Mouse (Mus musculus) neural tube, embryonic 15.5 days (tissue): Measurements from ENCODE around the gene Fhit. TPM values are rescaled to one million over a fixed set of nuclear protein-coding genes. Genes with fewer than 3 reads are reported as not detected.
"Not testable (repeated sequence)": the region's sequence is repeated elsewhere in the genome, so short reads cannot be mapped to it uniquely, and the experiment has no call there.

Experiments used
- ATAC-seq: fragments of 200-750 bp; cut with Nextera tagmentation; 2 replicates; pipeline ENCODE4 v1.8.0; 2017; ENCODE audit warnings: mild to moderate bottlenecking, moderate TSS enrichment, moderate library complexity; ENCODE audit not compliant: low FRiP score
- H3K27ac ChIP-seq: fragments of 300-500 bp; sonication (generic); replicated peaks from 2 replicates; pipeline ENCODE4 v1.5.1; 2015; ENCODE audit warnings: mild to moderate bottlenecking, inconsistent platforms
- H3K27me3 ChIP-seq: fragments of 300-500 bp; sonication (generic); replicated peaks from 2 replicates; pipeline ENCODE4 v1.6.1; 2015; ENCODE audit warnings: inconsistent platforms
- H3K36me3 ChIP-seq: fragments of 300-500 bp; sonication (generic); 2 replicates; pipeline ENCODE4 v1.6.1; 2015; ENCODE audit warnings: inconsistent platforms
- H3K4me1 ChIP-seq: fragments of 300-500 bp; sonication (generic); 2 replicates; pipeline ENCODE4 v1.6.1; 2015; ENCODE audit warnings: inconsistent platforms
- H3K4me2 ChIP-seq: fragments of 300-500 bp; sonication (generic); 2 replicates; pipeline ENCODE4 v1.6.1; 2015; ENCODE audit warnings: inconsistent platforms, mild to moderate bottlenecking, moderate library complexity
- H3K4me3 ChIP-seq: fragments of 300-500 bp; sonication (generic); replicated peaks from 2 replicates; pipeline ENCODE4 v1.5.1; 2015; ENCODE audit warnings: mild to moderate bottlenecking, inconsistent platforms
- H3K9ac ChIP-seq: fragments of 300-500 bp; sonication (generic); replicated peaks from 2 replicates; pipeline ENCODE4 v1.6.1; 2015; ENCODE audit warnings: mild to moderate bottlenecking, inconsistent platforms
- H3K9me3 ChIP-seq: fragments of 300-500 bp; sonication (generic); replicated peaks from 2 replicates; pipeline ENCODE4 v1.6.1; 2016; ENCODE audit warnings: inconsistent platforms
- WGBS: fragments of 180-500 bp; shearing (Covaris S2); methylation state at CpG from one replicate; pipeline ENCODE4 v1.1.7; 2015; ENCODE audit warnings: mixed read lengths; 5-methylcytosine and 5-hydroxymethylcytosine counted together
- polyA plus RNA-seq: library from polyadenylated mRNA; unstranded; fragments of >200 nt; fragmentation: Nextera tagmentation; extraction: Ambion mirVana; gene quantifications from 2 replicates; pipeline ENCODE4 v1.2.1, GENCODE M21; 2015

Gene Fhit
- polyA plus RNA-seq, 1 experiment from 2014 or later, result 7.5 TPM

GRCm38 (mm10) chr14:10003847-10004246 lies 1158.0 kb downstream of the Fhit start:
- Histone ChIP-seq H3K4me2 (no peak overlapping the region), H3K9ac (no peak overlapping the region), H3K9me3 (no peaks in the 10 kb centered on the region), H3K4me1 (no peaks in the 10 kb centered on the region), H3K4me3 (no peak overlapping the region), H3K27me3 (no peaks in the 10 kb centered on the region), H3K36me3 (no peaks in the 10 kb centered on the region), H3K27ac (no peak overlapping the region)
- ATAC-seq, result no peak
- 38% methylated on average over 2 of the region's 2 CpGs for WGBS

- WGBS, result 88% methylated on average over 1 of the region's 1 CpGs
- Histone ChIP-seq H3K27ac (no peak overlapping the region), H3K27me3 (no peaks in the 10 kb centered on the region), H3K4me2 (no peak overlapping the region), H3K4me1 (no peaks in the 10 kb centered on the region), H3K9ac (no peak overlapping the region), H3K4me3 (no peak overlapping the region), H3K36me3 (no peaks in the 10 kb centered on the region), H3K9me3 (no peaks in the 10 kb centered on the region)
- ATAC-seq, result no peak
Measured at GRCm38 (mm10) chr14:9990677-9991076, 1171.2 kb downstream of the Fhit start.

- Histone ChIP-seq H3K4me2 (no peak overlapping the region), H3K27ac (no peak overlapping the region), H3K4me1 (no peaks in the 10 kb centered on the region), H3K9me3 (no peaks in the 10 kb centered on the region), H3K4me3 (no peak overlapping the region), H3K27me3 (no peaks in the 10 kb centered on the region), H3K36me3 (no peaks in the 10 kb centered on the region), H3K9ac (no peak overlapping the region)
- no peak for ATAC-seq
- WGBS, result 47% methylated on average over 3 of the region's 3 CpGs
Measured at GRCm38 (mm10) chr14:9976934-9977510, 1184.8 kb downstream of the Fhit start.

- Histone ChIP-seq H3K27me3 (no peaks in the 10 kb centered on the region), H3K4me3 (no peak overlapping the region), H3K9ac (no peak overlapping the region), H3K9me3 (no peaks in the 10 kb centered on the region), H3K4me2 (no peak overlapping the region), H3K27ac (no peak overlapping the region), H3K4me1 (no peaks in the 10 kb centered on the region), H3K36me3 (no peaks in the 10 kb centered on the region)
- WGBS, result 42% methylated on average over 3 of the region's 3 CpGs
- no peak for ATAC-seq
Measured at GRCm38 (mm10) chr14:9974402-9974801, 1187.4 kb downstream of the Fhit start.

- Histone ChIP-seq H3K36me3 (no peaks in the 10 kb centered on the region), H3K9me3 (no peaks in the 10 kb centered on the region), H3K9ac (no peak overlapping the region), H3K27ac (no peak overlapping the region), H3K4me1 (no peaks in the 10 kb centered on the region), H3K4me3 (no peak overlapping the region), H3K27me3 (no peaks in the 10 kb centered on the region), H3K4me2 (no peak overlapping the region)
- no peak for ATAC-seq
- 82% methylated on average over 3 of the region's 3 CpGs for WGBS
Measured at GRCm38 (mm10) chr14:9963853-9964252, 1198.0 kb downstream of the Fhit start.

- ATAC-seq, result no peak
- Histone ChIP-seq H3K36me3 (no peaks in the 10 kb centered on the region), H3K4me1 (no peaks in the 10 kb centered on the region), H3K4me3 (no peak overlapping the region), H3K4me2 (no peak overlapping the region), H3K27ac (no peak overlapping the region), H3K27me3 (no peaks in the 10 kb centered on the region), H3K9ac (no peak overlapping the region), H3K9me3 (no peaks in the 10 kb centered on the region)
- WGBS, result 43% methylated on average over 2 of the region's 2 CpGs
Measured at GRCm38 (mm10) chr14:9960396-9960795, 1201.4 kb downstream of the Fhit start.

- H3K4me3 ChIP-seq, result no peak overlapping the region
- WGBS, result 91% methylated on average over 2 of the region's 2 CpGs
- H3K9ac ChIP-seq, result no peak overlapping the region
- no peaks in the 10 kb centered on the region for H3K36me3 ChIP-seq
- no peaks in the 10 kb centered on the region for H3K4me1 ChIP-seq
- no peak overlapping the region for H3K27ac ChIP-seq
- H3K9me3 ChIP-seq, result no peaks in the 10 kb centered on the region
- no peak overlapping the region for H3K4me2 ChIP-seq
- no peaks in the 10 kb centered on the region for H3K27me3 ChIP-seq
- ATAC-seq, result no peak
Measured at GRCm38 (mm10) chr14:9899494-9899893, 1262.3 kb downstream of the Fhit start.

GRCm38 (mm10) chr14:9896556-9896955 lies 1265.3 kb downstream of the Fhit start:
- Histone ChIP-seq H3K9me3 (no peaks in the 10 kb centered on the region), H3K4me1 (no peaks in the 10 kb centered on the region), H3K9ac (no peak overlapping the region), H3K27me3 (no peaks in the 10 kb centered on the region), H3K4me3 (no peak overlapping the region), H3K4me2 (no peak overlapping the region), H3K36me3 (no peaks in the 10 kb centered on the region), H3K27ac (no peak overlapping the region)
- 91% methylated on average over 1 of the region's 1 CpGs for WGBS
- ATAC-seq, result no peak

- Histone ChIP-seq H3K36me3 (no peaks in the 10 kb centered on the region), H3K9ac (no peak overlapping the region), H3K4me1 (no peaks in the 10 kb centered on the region), H3K9me3 (no peaks in the 10 kb centered on the region), H3K4me2 (no peak overlapping the region), H3K27ac (no peak overlapping the region), H3K27me3 (no peaks in the 10 kb centered on the region), H3K4me3 (no peak overlapping the region)
- no peak for ATAC-seq
- WGBS, result 87% methylated on average over 2 of the region's 2 CpGs
Measured at GRCm38 (mm10) chr14:9852041-9852440, 1309.8 kb downstream of the Fhit start.

GRCm38 (mm10) chr14:9832290-9832689 lies 1329.5 kb downstream of the Fhit start:
- Histone ChIP-seq H3K9me3 (no peaks in the 10 kb centered on the region), H3K4me1 (no peaks in the 10 kb centered on the region), H3K4me3 (no peak overlapping the region), H3K9ac (no peak overlapping the region), H3K27ac (no peak overlapping the region), H3K27me3 (no peaks in the 10 kb centered on the region), H3K4me2 (no peak overlapping the region), H3K36me3 (no peaks in the 10 kb centered on the region)
- no peak for ATAC-seq

GRCm38 (mm10) chr14:9828699-9829240 lies 1333.1 kb downstream of the Fhit start:
- H3K4me1 ChIP-seq, ATAC-seq, H3K9me3 ChIP-seq, H3K9ac ChIP-seq, H3K27me3 ChIP-seq, H3K4me3 ChIP-seq, H3K36me3 ChIP-seq, H3K4me2 ChIP-seq, H3K27ac ChIP-seq: not testable (repeated sequence)
- 85% methylated on average over 8 of the region's 8 CpGs for WGBS

GRCm38 (mm10) chr14:9815963-9816362 lies 1345.9 kb downstream of the Fhit start:
- WGBS, result 90% methylated on average over 4 of the region's 4 CpGs

More at GRCm38 (mm10) chr14:9815963-9816362, 1345.9 kb downstream of the Fhit start:
- no peaks in the 10 kb centered on the region for H3K9me3 ChIP-seq
- H3K4me3 ChIP-seq, result no peak overlapping the region
- ATAC-seq, result no peak
- H3K36me3 ChIP-seq, result no peaks in the 10 kb centered on the region
- H3K4me1 ChIP-seq, result peaks cover 15% of the 10 kb centered on the region
- H3K27me3 ChIP-seq, result no peaks in the 10 kb centered on the region
- no peak overlapping the region for H3K9ac ChIP-seq
- no peak overlapping the region for H3K27ac ChIP-seq
- H3K4me2 ChIP-seq, result no peak overlapping the region
